In genomic region chr7:45873061-45873947, GRCm38 (mm10) we compare ENCODE assay signal across 8 mouse cellular contexts. TPM values are rescaled to one million over a fixed set of nuclear protein-coding genes. Genes with fewer than 3 reads are reported as not detected.
A peak's percentile ranks its signal among the peaks of the same experiment; 100 is the strongest.
DNase-seq lines count a peak whose midpoint lies in the region; ATAC-seq lines count a peak whose summit lies in the region.

No protein-coding gene starts in this region.

- no peaks in the 10 kb centered on the region for H3K9me3 ChIP-seq in intestine, embryonic 16.5 days (ENCODE audit: control insufficient read depth, low read length)
- no peaks in the 10 kb centered on the region for H3K9me3 ChIP-seq in liver, embryonic 11.5 days (ENCODE audit: control insufficient read depth, low read length)

- 1% methylated on average over 27 of the region's 28 CpGs for WGBS in intestine, embryonic 16.5 days
- 3% methylated on average over 28 of the region's 28 CpGs for WGBS in liver, embryonic 11.5 days

- H3K9ac ChIP-seq in intestine, embryonic 16.5 days (ENCODE audit: low read depth, low read length): peak overlapping the region; percentile 98
- peak overlapping the region; percentile 95 for H3K9ac ChIP-seq in liver, embryonic 11.5 days (ENCODE audit: low read depth, low read length)

- H3K4me2 ChIP-seq in intestine, embryonic 16.5 days (ENCODE audit: low read depth, low read length): peak overlapping the region; percentile 71
- H3K4me2 ChIP-seq in liver, embryonic 11.5 days: peak overlapping the region; percentile 91

- peaks cover 8% of the 10 kb centered on the region for H3K36me3 ChIP-seq in intestine, embryonic 16.5 days (ENCODE audit: control insufficient read depth, insufficient read depth, low read length)
- peaks cover 24% of the 10 kb centered on the region for H3K36me3 ChIP-seq in liver, embryonic 11.5 days (ENCODE audit: control insufficient read depth, insufficient read depth, low read length)

- peak overlapping the region; percentile 97 for H3K27ac ChIP-seq in intestine, embryonic 16.5 days (ENCODE audit: low read length)
- peak overlapping the region; percentile 91 for H3K27ac ChIP-seq in liver, embryonic 11.5 days (ENCODE audit: low read depth, low read length)

- peak; percentile 70 for DNase-seq in urinary bladder, adult 2 months (ENCODE audit: low spot score)
- no peak for DNase-seq in urinary bladder, postnatal 10 days (ENCODE audit: low spot score)
- peak; percentile 54 for DNase-seq in embryo, embryonic 10 days (ENCODE audit: low spot score)
- DNase-seq in liver, embryonic 11.5 days (ENCODE audit: low spot score): peak; percentile 72
- DNase-seq in spleen, postnatal 4 days (ENCODE audit: low spot score in 2 of 2): peak; percentile 65 to 86

- peaks cover 21% of the 10 kb centered on the region for H3K27me3 ChIP-seq in intestine, embryonic 16.5 days (replicated peaks; ENCODE audit: control insufficient read depth, insufficient read depth, low read length)
- H3K27me3 ChIP-seq in liver, embryonic 11.5 days (replicated peaks; ENCODE audit: control insufficient read depth, insufficient read depth, low read length): peaks cover 39% of the 10 kb centered on the region

- H3K4me3 ChIP-seq in intestine, embryonic 16.5 days (ENCODE audit: low read length): peak overlapping the region; percentile 68
- H3K4me3 ChIP-seq in liver, embryonic 11.5 days (ENCODE audit: low read depth, low read length): peak overlapping the region; percentile 92

- peaks cover 42% of the 10 kb centered on the region for H3K4me1 ChIP-seq in intestine, embryonic 16.5 days (ENCODE audit: control insufficient read depth, insufficient read depth, low read length)
- peaks cover 20% of the 10 kb centered on the region for H3K4me1 ChIP-seq in liver, embryonic 11.5 days (replicated peaks; ENCODE audit: control insufficient read depth, insufficient read depth, low read length)

- peak; percentile 45 for ATAC-seq in granulocyte monocyte progenitor cell, adult 5-6 weeks (replicated peaks; ENCODE audit: poor library complexity, severe bottlenecking)
- ATAC-seq in intestine, embryonic 16.5 days: peak; percentile 66
- peak; percentile 61 for ATAC-seq in liver, embryonic 11.5 days (replicated peaks; ENCODE audit: low FRiP score)
- ATAC-seq in monocyte, adult 5-6 weeks (replicated peaks; ENCODE audit: insufficient number of reproducible peaks, low FRiP score, low TSS enrichment, poor library complexity, severe bottlenecking): peak; percentile 32

RNA-seq across cellular contexts. Expression of gene Kdelr1, which starts 0.7 kb away (rescaled TPM):
- polyA plus RNA-seq in urinary bladder, adult 2 months (2012; rRNA removed): 221 and 243 TPM in 2 replicates
- 123 and 143 TPM in 2 replicates for total RNA-seq in granulocyte monocyte progenitor cell, adult 5-6 weeks (2014; fragmentation: Nextera tagmentation)
- total RNA-seq in granulocyte monocyte progenitor cell, adult 5-6 weeks (2017): 65.2 and 72.5 TPM in 2 replicates
- polyA plus RNA-seq in intestine, embryonic 16.5 days (2015; fragmentation: Nextera tagmentation; extraction: Ambion mirVana): 90.6 and 94.9 TPM in 2 replicates
- polyA plus RNA-seq in liver, embryonic 11.5 days (2014; fragmentation: Nextera tagmentation; extraction: Ambion mirVana): 54.8 and 60.7 TPM in 2 replicates
- total RNA-seq in monocyte, adult 5-6 weeks (2017): 28.7 to 45.8 TPM (median 45.2 TPM) in 3 replicates

RNA-seq across cellular contexts. Expression of gene Grin2d, which starts 4.9 kb away (rescaled TPM):
- 1.6 and 2.4 TPM in 2 replicates for polyA plus RNA-seq in urinary bladder, adult 2 months (2012; rRNA removed)
- total RNA-seq in granulocyte monocyte progenitor cell, adult 5-6 weeks (2014; fragmentation: Nextera tagmentation): 0.15 TPM in 1 of 2 replicates, not detected in the other
- total RNA-seq in granulocyte monocyte progenitor cell, adult 5-6 weeks (2017): 0.09 TPM in 1 of 2 replicates, not detected in the other
- 0.31 and 0.39 TPM in 2 replicates for polyA plus RNA-seq in intestine, embryonic 16.5 days (2015; fragmentation: Nextera tagmentation; extraction: Ambion mirVana)
- polyA plus RNA-seq in liver, embryonic 11.5 days (2014; fragmentation: Nextera tagmentation; extraction: Ambion mirVana): 0.13 and 0.23 TPM in 2 replicates
- total RNA-seq in monocyte, adult 5-6 weeks (2017): 0.10 TPM in 1 of 3 replicates, not detected in the others

RNA-seq across cellular contexts. Expression of gene Syngr4, which starts 23.2 kb away (rescaled TPM):
- 0.10 TPM in 1 of 2 replicates, not detected in the other for polyA plus RNA-seq in urinary bladder, adult 2 months (2012; rRNA removed)
- total RNA-seq in granulocyte monocyte progenitor cell, adult 5-6 weeks (2014; fragmentation: Nextera tagmentation): 3.7 and 4.0 TPM in 2 replicates
- total RNA-seq in granulocyte monocyte progenitor cell, adult 5-6 weeks (2017): 0.41 TPM in 1 of 2 replicates, not detected in the other
- 0.62 and 0.98 TPM in 2 replicates for polyA plus RNA-seq in intestine, embryonic 16.5 days (2015; fragmentation: Nextera tagmentation; extraction: Ambion mirVana)
- 1.0 and 1.3 TPM in 2 replicates for polyA plus RNA-seq in liver, embryonic 11.5 days (2014; fragmentation: Nextera tagmentation; extraction: Ambion mirVana)
- not detected in 3 replicates for total RNA-seq in monocyte, adult 5-6 weeks (2017)

RNA-seq across cellular contexts. Expression of gene Tmem143, which starts 23.4 kb away (rescaled TPM):
- 23.7 and 24.3 TPM in 2 replicates for polyA plus RNA-seq in urinary bladder, adult 2 months (2012; rRNA removed)
- total RNA-seq in granulocyte monocyte progenitor cell, adult 5-6 weeks (2014; fragmentation: Nextera tagmentation): 14.5 and 21.2 TPM in 2 replicates
- 9.5 and 12.5 TPM in 2 replicates for total RNA-seq in granulocyte monocyte progenitor cell, adult 5-6 weeks (2017)
- polyA plus RNA-seq in intestine, embryonic 16.5 days (2015; fragmentation: Nextera tagmentation; extraction: Ambion mirVana): 8.1 TPM in 2 replicates
- 4.0 and 5.8 TPM in 2 replicates for polyA plus RNA-seq in liver, embryonic 11.5 days (2014; fragmentation: Nextera tagmentation; extraction: Ambion mirVana)
- 4.4 to 5.6 TPM (median 4.4 TPM) in 3 replicates for total RNA-seq in monocyte, adult 5-6 weeks (2017)

RNA-seq across cellular contexts. Expression of gene Grwd1, which starts 42.6 kb away (rescaled TPM):
- 11.7 and 12.2 TPM in 2 replicates for polyA plus RNA-seq in urinary bladder, adult 2 months (2012; rRNA removed)
- total RNA-seq in granulocyte monocyte progenitor cell, adult 5-6 weeks (2014; fragmentation: Nextera tagmentation): 30.9 and 33.6 TPM in 2 replicates
- total RNA-seq in granulocyte monocyte progenitor cell, adult 5-6 weeks (2017): 21.9 and 27.3 TPM in 2 replicates
- 57.0 and 63.0 TPM in 2 replicates for polyA plus RNA-seq in intestine, embryonic 16.5 days (2015; fragmentation: Nextera tagmentation; extraction: Ambion mirVana)
- polyA plus RNA-seq in liver, embryonic 11.5 days (2014; fragmentation: Nextera tagmentation; extraction: Ambion mirVana): 101 and 106 TPM in 2 replicates
- 5.8 to 8.7 TPM (median 6.7 TPM) in 3 replicates for total RNA-seq in monocyte, adult 5-6 weeks (2017)
